Mouse (Mus musculus) hindbrain, embryonic 10.5 days (tissue): ENCODE measurements around the gene Iqgap1. TPM values are rescaled to one million over a fixed set of nuclear protein-coding genes. Genes with fewer than 3 reads are reported as not detected.
"Not testable (repeated sequence)": the region's sequence is repeated elsewhere in the genome, so short reads cannot be mapped to it uniquely, and the experiment has no call there.

ENCODE experiments used
- DNase-seq: peaks from one replicate; pipeline ENCODE4 v3.0.0-alpha.2; 2017; ENCODE audit warnings: low spot score
- H3K27ac ChIP-seq: fragments of 300-500 bp; sonication (generic); 2 replicates; pipeline ENCODE4 v1.5.1; 2016; ENCODE audit warnings: mild to moderate bottlenecking, moderate library complexity
- H3K27me3 ChIP-seq: fragments of 300-500 bp; sonication (generic); 2 replicates; pipeline ENCODE4 v1.6.1; 2016; ENCODE audit warnings: mild to moderate bottlenecking; ENCODE audit not compliant: poor library complexity, insufficient read depth, severe bottlenecking
- H3K36me3 ChIP-seq: fragments of 300-500 bp; sonication (generic); 2 replicates; pipeline ENCODE4 v1.6.1; 2016; ENCODE audit warnings: mild to moderate bottlenecking, moderate library complexity
- H3K4me1 ChIP-seq: fragments of 300-500 bp; sonication (generic); replicated peaks from 2 replicates; pipeline ENCODE4 v1.6.1; 2016; ENCODE audit warnings: mild to moderate bottlenecking
- H3K4me3 ChIP-seq: fragments of 300-500 bp; sonication (generic); 2 replicates; pipeline ENCODE4 v1.5.1; 2016; ENCODE audit warnings: mild to moderate bottlenecking, moderate library complexity
- H3K9me3 ChIP-seq: fragments of 300-500 bp; sonication (generic); 2 replicates; pipeline ENCODE4 v1.6.1; 2016; ENCODE audit warnings: mild to moderate bottlenecking, moderate library complexity
- WGBS: fragments of 180-500 bp; shearing (Covaris S2); methylation state at CpG from one replicate; pipeline ENCODE4 v1.1.7; 2016; 5-methylcytosine and 5-hydroxymethylcytosine counted together
- polyA plus RNA-seq: library from polyadenylated mRNA; unstranded; fragments of >200 nt; fragmentation: Nextera tagmentation; extraction: Ambion mirVana; gene quantifications from 2 replicates; pipeline ENCODE4 v1.2.1, GENCODE M21; 2016

Iqgap1 gene
- polyA plus RNA-seq, 1 experiment from 2014 or later: 25.2 TPM

GRCm38 (mm10) chr7:80840241-80840640 is 14.5 kb upstream of the Iqgap1 start:
- H3K9me3 ChIP-seq: no peaks in the 10 kb centered on the region
- no peaks in the 10 kb centered on the region for H3K4me1 ChIP-seq
- H3K4me3 ChIP-seq: no peak overlapping the region
- H3K27me3 ChIP-seq: 0 out of 2 replicates have a peak, but pooled peaks cover 6% of the 10 kb centered on the region
- H3K27ac ChIP-seq: no peak overlapping the region
- no peak for DNase-seq
- no peaks in the 10 kb centered on the region for H3K36me3 ChIP-seq
- 60% methylated on average over 1 of the region's 1 CpGs for WGBS

- Histone ChIP-seq H3K9me3 (no peaks in the 10 kb centered on the region), H3K4me3 (no peak overlapping the region), H3K36me3 (no peaks in the 10 kb centered on the region), H3K27me3 (0 out of 2 replicates have a peak, but pooled peaks cover 6% of the 10 kb centered on the region), H3K4me1 (no peaks in the 10 kb centered on the region), H3K27ac (no peak overlapping the region)
- DNase-seq: no peak
These were observed 14.0 kb upstream of the Iqgap1 start for GRCm38 (mm10) chr7:80839755-80840154.

GRCm38 (mm10) chr7:80838247-80838646 is 12.5 kb upstream of the Iqgap1 start:
- Histone ChIP-seq H3K9me3 (no peaks in the 10 kb centered on the region), H3K4me1 (no peaks in the 10 kb centered on the region)
- WGBS: 33% methylated on average over 7 of the region's 7 CpGs

GRCm38 (mm10) chr7:80837736-80838135 is 12.0 kb upstream of the Iqgap1 start:
- Histone ChIP-seq H3K9me3 (no peaks in the 10 kb centered on the region), H3K27me3 (0 out of 2 replicates have a peak, but pooled peaks cover 6% of the 10 kb centered on the region), H3K27ac (no peak overlapping the region), H3K4me1 (peaks cover 3% of the 10 kb centered on the region; the same call in 1 of the 2 replicates), H3K4me3 (no peak overlapping the region), H3K36me3 (no peaks in the 10 kb centered on the region)
- DNase-seq: no peak
- WGBS: 53% methylated on average over 9 of the region's 9 CpGs

More at GRCm38 (mm10) chr7:80838247-80838646, 12.5 kb upstream of the Iqgap1 start:
- H3K27me3 ChIP-seq: 0 out of 2 replicates have a peak, but pooled peaks cover 6% of the 10 kb centered on the region
- no peak overlapping the region for H3K27ac ChIP-seq
- no peak for DNase-seq
- H3K36me3 ChIP-seq: no peaks in the 10 kb centered on the region
- H3K4me3 ChIP-seq: no peak overlapping the region

- H3K36me3 ChIP-seq: no peaks in the 10 kb centered on the region
- WGBS: 71% methylated on average over 4 of the region's 4 CpGs
- H3K9me3 ChIP-seq: no peaks in the 10 kb centered on the region
- no peak for DNase-seq
- no peak overlapping the region for H3K4me3 ChIP-seq
- peaks cover 3% of the 10 kb centered on the region; the same call in 1 of the 2 replicates for H3K4me1 ChIP-seq
- 0 out of 2 replicates have a peak, but pooled peaks cover 6% of the 10 kb centered on the region for H3K27me3 ChIP-seq
- no peak overlapping the region for H3K27ac ChIP-seq
These were observed 10.3 kb upstream of the Iqgap1 start for GRCm38 (mm10) chr7:80835984-80836652.

- Histone ChIP-seq H3K9me3 (no peaks in the 10 kb centered on the region), H3K4me3 (no peak overlapping the region), H3K27ac (no peak overlapping the region), H3K36me3 (no peaks in the 10 kb centered on the region), H3K27me3 (0 out of 2 replicates have a peak, but pooled peaks cover 6% of the 10 kb centered on the region), H3K4me1 (peaks cover 3% of the 10 kb centered on the region; the same call in 1 of the 2 replicates)
- DNase-seq: no peak
- WGBS: 40% methylated on average over 12 of the region's 12 CpGs
These were observed 8.1 kb upstream of the Iqgap1 start for GRCm38 (mm10) chr7:80833651-80834532.

- 16% methylated on average over 14 of the region's 14 CpGs for WGBS
- not testable (repeated sequence) for H3K36me3 ChIP-seq, H3K9me3 ChIP-seq, H3K4me1 ChIP-seq, H3K27ac ChIP-seq, H3K27me3 ChIP-seq
- DNase-seq: peak; percentile 74
- H3K4me3 ChIP-seq: 0 out of 2 replicates have a peak overlapping the region, but pooled peaks have one; percentile 9
These were observed 7.3 kb upstream of the Iqgap1 start for GRCm38 (mm10) chr7:80832996-80833650.

GRCm38 (mm10) chr7:80832191-80832590 is 6.4 kb upstream of the Iqgap1 start:
- H3K36me3 ChIP-seq: no peaks in the 10 kb centered on the region
- H3K27me3 ChIP-seq: no peaks in the 10 kb centered on the region
- H3K27ac ChIP-seq: no peak overlapping the region
- H3K4me3 ChIP-seq: no peak overlapping the region
- no peak for DNase-seq
- 57% methylated on average over 4 of the region's 4 CpGs for WGBS
- H3K9me3 ChIP-seq: no peaks in the 10 kb centered on the region
- peaks cover 7% of the 10 kb centered on the region; the same call in 1 of the 2 replicates for H3K4me1 ChIP-seq

- H3K9me3 ChIP-seq: no peaks in the 10 kb centered on the region
These were observed 4.5 kb upstream of the Iqgap1 start for GRCm38 (mm10) chr7:80830193-80830803.

GRCm38 (mm10) chr7:80828146-80828860 is 2.5 kb upstream of the Iqgap1 start:
- 81% methylated on average over 18 of the region's 18 CpGs for WGBS
- H3K27me3 ChIP-seq: no peaks in the 10 kb centered on the region
- H3K27ac ChIP-seq: no peak overlapping the region
- H3K36me3 ChIP-seq: no peaks in the 10 kb centered on the region
- H3K4me3 ChIP-seq: no peak overlapping the region
- H3K9me3 ChIP-seq: no peaks in the 10 kb centered on the region
- peaks cover 7% of the 10 kb centered on the region; the same call in 1 of the 2 replicates for H3K4me1 ChIP-seq
- no peak for DNase-seq

More at GRCm38 (mm10) chr7:80830193-80830803, 4.5 kb upstream of the Iqgap1 start:
- Histone ChIP-seq H3K27me3 (no peaks in the 10 kb centered on the region), H3K36me3 (no peaks in the 10 kb centered on the region), H3K27ac (no peak overlapping the region), H3K4me3 (no peak overlapping the region), H3K4me1 (peaks cover 7% of the 10 kb centered on the region; the same call in 1 of the 2 replicates)
- WGBS: 83% methylated on average over 15 of the region's 15 CpGs
- no peak for DNase-seq

GRCm38 (mm10) chr7:80823875-80824682 is 1.7 kb downstream of the Iqgap1 start:
- no peak for DNase-seq
- no peak overlapping the region for H3K27ac ChIP-seq
- H3K27me3 ChIP-seq: no peaks in the 10 kb centered on the region
- H3K4me1 ChIP-seq: 0 out of 2 replicates have a peak, but pooled peaks cover 4% of the 10 kb centered on the region
- H3K9me3 ChIP-seq: no peaks in the 10 kb centered on the region
- 84% methylated on average over 11 of the region's 11 CpGs for WGBS
- H3K36me3 ChIP-seq: no peaks in the 10 kb centered on the region
- H3K4me3 ChIP-seq: no peak overlapping the region
